Mouse (Mus musculus) heart, postnatal 0 days (tissue): ENCODE measurements around the gene Trub2.

Experiments used
- CTCF ChIP-seq: IDR thresholded peaks from 2 replicates; pipeline ENCODE4 v1.5.1; 2016; ENCODE audit warnings: antibody characterized with exemption, control low read depth, low read depth
- EP300 ChIP-seq: IDR thresholded peaks from 2 replicates; pipeline ENCODE4 v1.6.1; 2016; ENCODE audit warnings: antibody characterized with exemption, low read depth

- TF ChIP-seq CTCF = no peak
- no peak for TF ChIP-seq EP300
Observed at GRCm38 (mm10) chr2:29744256-29744655, 44.0 kb downstream of the Trub2 start.
